Mouse (Mus musculus): ENCODE measurements around the gene Nfatc3.
A peak's percentile ranks its signal among the peaks of the same experiment; 100 is the strongest.

- TF ChIP-seq CTCF (IDR thresholded peaks at IDR 0.05; ENCODE audit: control insufficient read depth, insufficient read depth, insufficient read length): no peak
- TF ChIP-seq MAX (IDR thresholded peaks at IDR 0.05): peak; percentile 30
- no peak for TF ChIP-seq CEBPB (IDR thresholded peaks at IDR 0.05; ENCODE audit: low read depth)
- no peak for TF ChIP-seq MYOD1 (IDR thresholded peaks at IDR 0.05; ENCODE audit: control insufficient read depth, insufficient read length, low read depth)
- TF ChIP-seq MYOG (IDR thresholded peaks at IDR 0.05; ENCODE audit: control insufficient read depth, extremely low read depth, insufficient read length): no peak
- no peak for TF ChIP-seq FOSL1 (IDR thresholded peaks at IDR 0.05; ENCODE audit: insufficient read depth, low read length, poor library complexity, severe bottlenecking)
These were observed at the start of gene Nfatc3 for GRCm38 (mm10) chr8:106058731-106059612.

All from C2C12 (cell line).